Comparison of ENCODE assay signal across 8 mouse cellular contexts in genomic region chr5:140505208-140505780, GRCm38 (mm10). TPM values are rescaled to one million over a fixed set of nuclear protein-coding genes. Genes with fewer than 3 reads are reported as not detected.
DNase-seq lines count a peak whose midpoint lies in the region; ATAC-seq lines count a peak whose summit lies in the region.

Chst12 (plus strand) TSS chr5:140505550.

- peak within 1 kb of the TSS; percentile 77 for H3K27ac ChIP-seq in intestine, embryonic 14.5 days (ENCODE audit: low read depth)

- H3K27me3 ChIP-seq in intestine, embryonic 14.5 days (replicated peaks; ENCODE audit: control insufficient read depth, insufficient read depth, low read length), result no peaks in the 10 kb centered on the region

- ATAC-seq in intestine, embryonic 14.5 days (replicated peaks; ENCODE audit: low FRiP score, low TSS enrichment, low read depth), result peak; percentile 93

- intact Hi-C loops in left cerebral cortex, postnatal 14 days (cut with DNase I), result loop anchor here (5.0 kb wide), 1 partner anchor 88 kb away; the partner anchor contains the start of gene Eif3b

- peaks cover 46% of the 10 kb centered on the region for H3K4me1 ChIP-seq in intestine, embryonic 14.5 days (replicated peaks; ENCODE audit: control insufficient read depth, insufficient read depth, low read length)

- under 1% methylated on average over 38 of the region's 38 CpGs for WGBS in intestine, embryonic 14.5 days

- peak within 1 kb of the TSS; percentile 73 for H3K9ac ChIP-seq in intestine, embryonic 14.5 days (ENCODE audit: low read length)

- H3K4me3 ChIP-seq in intestine, embryonic 14.5 days (ENCODE audit: low read depth, low read length), result peak within 1 kb of the TSS; percentile 74

- H3K4me2 ChIP-seq in intestine, embryonic 14.5 days (ENCODE audit: low read length), result peak within 1 kb of the TSS; percentile 94

- no peaks in the 10 kb centered on the region for H3K9me3 ChIP-seq in intestine, embryonic 14.5 days (ENCODE audit: control insufficient read depth, low read length)

- peak; percentile 97 to 98 for DNase-seq in adrenal gland, adult 18-20 months (ENCODE audit: low spot score in 2 of 2)
- DNase-seq in embryo, embryonic 11 days, result peak; percentile 100
- DNase-seq in gastrocnemius, postnatal 25 days, result peak; percentile 99
- peak; percentile 98 for DNase-seq in intestine, embryonic 14.5 days (ENCODE audit: low spot score)
- peak; percentile 99 for DNase-seq in left cerebral cortex, postnatal 14 days (ENCODE audit: low spot score in 2 of 2)
- DNase-seq in mesoderm, embryonic 11.5 days (ENCODE audit: low read depth, low spot score), result peak; percentile 100
- DNase-seq in right cerebral cortex, postnatal 36 days (ENCODE audit: low spot score in 2 of 2), result peak; percentile 98 to 99
- DNase-seq in yolk sac, embryonic 10.5 days (ENCODE audit: low spot score), result peak; percentile 99

- H3K36me3 ChIP-seq in intestine, embryonic 14.5 days (ENCODE audit: control insufficient read depth, insufficient read depth, low read length), result no peaks in the 10 kb centered on the region

RNA-seq across cellular contexts. Expression of gene Chst12, which starts in this region (rescaled TPM):
- total RNA-seq in adrenal gland, adult 18-20 months (2021), result 10 to 100 TPM in 1 of 2 experiments, 1 to 10 TPM in 1; 6.3 to 10.6 TPM
- 1 to 10 TPM; 4.6 to 5.9 TPM for total RNA-seq in gastrocnemius, postnatal 25 days (2021)
- 20.7 TPM in 2 replicates for polyA plus RNA-seq in intestine, embryonic 14.5 days (2014; fragmentation: Nextera tagmentation; extraction: Ambion mirVana)
- total RNA-seq in left cerebral cortex, postnatal 14 days (2021), result 10 to 100 TPM; 19.7 to 19.8 TPM

Comparison
In these comparisons a context has a peak if more than half of its experiments do, and no peak if none do; other contexts are left out.
1. Peak in every context shown above with its lines: DNase-seq, ATAC-seq, H3K4me3 ChIP-seq and H3K27ac ChIP-seq.